Mouse (Mus musculus) hindbrain, embryonic 13.5 days (tissue): ENCODE measurements around the gene Olfr287. TPM values are rescaled to one million over a fixed set of nuclear protein-coding genes. Genes with fewer than 3 reads are reported as not detected.

Experiments used
- ATAC-seq: fragments of 200-750 bp; cut with Nextera tagmentation; 2 replicates; pipeline ENCODE4 v1.8.0; 2017; ENCODE audit warnings: moderate TSS enrichment; ENCODE audit not compliant: low FRiP score
- H3K27ac ChIP-seq: fragments of 300-500 bp; sonication (generic); 2 replicates; pipeline ENCODE4 v1.5.1; 2015; ENCODE audit warnings: inconsistent platforms, mild to moderate bottlenecking, moderate library complexity
- H3K27me3 ChIP-seq: fragments of 300-500 bp; sonication (generic); 2 replicates; pipeline ENCODE4 v1.6.1; 2015; ENCODE audit warnings: mild to moderate bottlenecking, inconsistent platforms
- H3K36me3 ChIP-seq: fragments of 300-500 bp; sonication (generic); 2 replicates; pipeline ENCODE4 v1.6.1; 2015; ENCODE audit warnings: mild to moderate bottlenecking, inconsistent platforms
- H3K4me1 ChIP-seq: fragments of 300-500 bp; sonication (generic); replicated peaks from 2 replicates; pipeline ENCODE4 v1.6.1; 2015; ENCODE audit warnings: inconsistent platforms
- H3K4me2 ChIP-seq: fragments of 300-500 bp; sonication (generic); 2 replicates; pipeline ENCODE4 v1.6.1; 2015; ENCODE audit warnings: inconsistent platforms, mild to moderate bottlenecking, moderate library complexity
- H3K4me3 ChIP-seq: fragments of 300-500 bp; sonication (generic); 2 replicates; pipeline ENCODE4 v1.5.1; 2015; ENCODE audit warnings: mild to moderate bottlenecking, inconsistent platforms
- H3K9ac ChIP-seq: fragments of 300-500 bp; sonication (generic); 2 replicates; pipeline ENCODE4 v1.6.1; 2015; ENCODE audit warnings: mild to moderate bottlenecking, inconsistent platforms
- H3K9me3 ChIP-seq: fragments of 300-500 bp; sonication (generic); 2 replicates; pipeline ENCODE4 v1.6.1; 2016; ENCODE audit warnings: inconsistent platforms
- WGBS: fragments of 180-500 bp; shearing (Covaris S2); methylation state at CpG from one replicate; pipeline ENCODE4 v1.1.7; 2015; 5-methylcytosine and 5-hydroxymethylcytosine counted together
- polyA plus RNA-seq: library from polyadenylated mRNA; unstranded; fragments of >200 nt; fragmentation: Nextera tagmentation; extraction: Ambion mirVana; gene quantifications from 2 replicates; pipeline ENCODE4 v1.2.1, GENCODE M21; 2015

Olfr287 gene
- polyA plus RNA-seq, 1 experiment from 2014 or later: not detected

DNA sequence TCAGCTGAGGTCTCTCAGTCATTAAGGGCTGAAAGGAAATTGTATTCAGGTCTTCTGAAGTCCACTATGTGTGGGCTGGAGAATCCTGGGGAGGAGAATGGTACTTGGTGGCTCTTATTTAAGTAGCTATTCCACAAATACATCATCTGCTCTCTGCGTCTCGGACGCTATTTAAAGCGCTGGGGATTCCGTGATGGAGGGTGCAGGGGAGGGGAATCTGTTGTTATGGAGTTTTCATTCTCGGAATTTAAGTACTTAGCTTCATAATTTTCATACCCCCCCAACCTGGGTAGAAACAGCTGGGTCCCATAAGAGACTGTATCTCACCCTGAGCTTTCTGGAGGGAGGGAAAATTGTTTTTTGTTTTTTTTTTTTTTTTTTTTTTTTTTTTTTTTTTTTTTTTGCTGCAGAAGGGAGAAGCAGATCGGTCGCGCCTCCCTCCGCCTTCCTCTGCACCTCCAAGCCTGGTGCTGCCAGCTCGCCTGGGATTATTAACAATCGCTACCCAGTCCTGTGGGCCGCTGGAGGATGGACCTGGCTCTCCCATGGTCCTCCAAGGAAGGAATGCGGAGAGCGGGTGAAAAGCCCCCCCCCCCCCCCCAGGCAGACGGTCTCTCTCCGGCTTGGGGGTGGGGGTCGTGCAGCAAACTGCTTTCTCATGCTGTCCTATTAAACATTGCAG is 53.8 kb downstream of the Olfr287 start, which contains the start of gene Ccdc184:
Gene Ccdc184 (plus strand): TSS at position 196 of the 682 bp plus-strand sequence.
- Histone ChIP-seq H3K4me3 (peak within 1 kb of the TSS; percentile 66), H3K9me3 (no peaks in the 10 kb centered on the region), H3K36me3 (no peaks in the 10 kb centered on the region), H3K4me1 (peaks cover 50% of the 10 kb centered on the region), H3K27me3 (peaks cover 43% of the 10 kb centered on the region), H3K4me2 (peak within 1 kb of the TSS; percentile 88), H3K27ac (peak within 1 kb of the TSS; percentile 95), H3K9ac (peak within 1 kb of the TSS; percentile 78)
- ATAC-seq: peak; percentile 75
- under 1% methylated on average over 16 of the region's 18 CpGs for WGBS

DNA sequence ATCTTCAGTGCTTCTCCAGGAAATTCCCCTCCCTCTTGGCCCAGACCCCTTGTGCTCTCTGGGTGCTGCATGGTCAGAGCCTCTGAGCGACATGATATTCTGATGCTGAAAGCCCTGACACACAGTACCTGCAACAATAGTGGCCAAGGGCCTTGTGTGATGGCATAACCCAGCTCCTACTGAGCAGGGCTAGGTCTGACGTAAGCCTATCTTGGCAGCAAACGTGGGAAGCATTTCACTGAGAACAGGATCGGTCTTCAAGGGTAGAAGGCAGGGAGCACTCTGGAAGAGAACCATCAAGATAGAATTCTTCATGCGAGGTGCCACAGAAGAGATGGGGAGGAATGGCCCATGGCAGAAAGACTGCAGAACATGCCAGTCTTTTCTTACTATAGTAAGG is 55.3 kb downstream of the Olfr287 start, which contains the start of gene Asb8:
Gene Asb8 (minus strand): TSS at position 101 of the 400 bp plus-strand sequence.
- Histone ChIP-seq H3K4me1 (peaks cover 34% of the 10 kb centered on the region), H3K9ac (no peak within 1 kb of the TSS), H3K27me3 (peaks cover 32% of the 10 kb centered on the region), H3K36me3 (no peaks in the 10 kb centered on the region), H3K4me2 (peak within 1 kb of the TSS; percentile 88; the same call in 1 of the 2 replicates), H3K9me3 (no peaks in the 10 kb centered on the region), H3K27ac (no peak within 1 kb of the TSS), H3K4me3 (no peak within 1 kb of the TSS)
- WGBS: 82% methylated on average over 5 of the region's 5 CpGs
- ATAC-seq: no peak

DNA sequence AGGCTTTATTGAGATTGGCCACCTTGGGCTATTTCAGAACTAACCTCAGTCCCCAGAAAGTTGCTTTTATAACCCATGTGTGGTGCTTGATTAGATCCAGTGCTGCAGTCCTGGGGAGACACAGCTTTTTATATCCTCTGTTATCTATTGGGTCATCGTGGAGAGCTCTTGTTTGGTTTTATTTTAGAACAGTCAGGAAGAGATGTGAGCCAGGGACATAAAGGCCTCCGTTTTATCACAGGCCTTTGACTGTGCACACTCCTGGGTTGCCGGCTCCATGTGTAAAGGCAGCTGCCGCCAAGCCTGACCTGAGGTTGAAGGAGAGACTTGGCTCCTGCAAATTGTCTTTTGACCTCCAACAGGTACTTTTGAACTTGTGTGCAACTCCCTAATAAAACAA is 58.3 kb downstream of the Olfr287 start:
- Histone ChIP-seq H3K4me1 (peaks cover 6% of the 10 kb centered on the region), H3K27ac (no peak overlapping the region), H3K4me3 (no peak overlapping the region), H3K27me3 (peaks cover 7% of the 10 kb centered on the region; the same call in 1 of the 2 replicates), H3K9me3 (no peaks in the 10 kb centered on the region), H3K9ac (no peak overlapping the region), H3K36me3 (no peaks in the 10 kb centered on the region), H3K4me2 (no peak overlapping the region)
- WGBS: 81% methylated on average over 4 of the region's 4 CpGs
- no peak for ATAC-seq

DNA sequence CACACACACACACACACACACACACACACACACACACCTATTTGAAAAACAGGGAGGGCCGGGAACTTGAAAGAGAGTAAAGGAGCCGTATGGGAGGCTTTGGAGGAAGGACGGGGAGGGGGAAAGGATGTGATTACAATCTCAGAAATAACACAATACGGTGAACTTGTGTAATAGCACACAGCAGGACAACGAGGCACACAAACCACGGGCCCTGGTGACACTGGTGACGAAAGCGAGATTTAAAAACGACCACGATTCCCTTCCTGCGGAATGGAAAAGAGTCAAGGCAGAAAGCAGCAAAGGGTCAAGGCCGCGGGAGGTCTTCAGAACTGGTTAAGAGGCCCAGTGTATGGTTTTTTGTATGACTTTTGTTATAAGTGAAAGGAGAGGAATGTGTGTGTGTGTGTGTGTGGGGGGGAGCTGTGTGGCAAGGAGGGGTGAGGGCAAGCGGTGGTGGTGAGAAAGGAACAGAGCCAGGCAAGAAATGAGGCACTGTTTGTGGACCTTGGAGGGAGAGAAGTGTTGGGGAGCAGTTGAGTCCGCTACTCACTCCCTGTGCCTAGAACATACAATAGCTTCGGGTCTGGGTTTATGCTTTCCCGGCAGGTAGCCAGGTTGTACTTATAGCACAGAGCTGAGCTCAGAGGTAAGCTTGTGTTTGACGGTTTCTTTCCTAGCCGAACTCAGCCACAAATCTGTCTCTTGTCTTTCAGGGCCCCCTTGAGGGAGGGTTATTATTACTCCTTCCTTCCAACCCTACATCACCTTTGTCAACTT is 59.6 kb downstream of the Olfr287 start:
- no peak for ATAC-seq
- no peak overlapping the region for H3K9ac ChIP-seq
- H3K9me3 ChIP-seq: no peaks in the 10 kb centered on the region
- H3K27me3 ChIP-seq: peaks cover 7% of the 10 kb centered on the region; the same call in 1 of the 2 replicates
- no peak overlapping the region for H3K4me3 ChIP-seq
- H3K27ac ChIP-seq: no peak overlapping the region
- 52% methylated on average over 19 of the region's 19 CpGs for whole genome bisulfite sequencing
- H3K4me2 ChIP-seq: no peak overlapping the region
- H3K4me1 ChIP-seq: no peaks in the 10 kb centered on the region
- no peaks in the 10 kb centered on the region for H3K36me3 ChIP-seq

DNA sequence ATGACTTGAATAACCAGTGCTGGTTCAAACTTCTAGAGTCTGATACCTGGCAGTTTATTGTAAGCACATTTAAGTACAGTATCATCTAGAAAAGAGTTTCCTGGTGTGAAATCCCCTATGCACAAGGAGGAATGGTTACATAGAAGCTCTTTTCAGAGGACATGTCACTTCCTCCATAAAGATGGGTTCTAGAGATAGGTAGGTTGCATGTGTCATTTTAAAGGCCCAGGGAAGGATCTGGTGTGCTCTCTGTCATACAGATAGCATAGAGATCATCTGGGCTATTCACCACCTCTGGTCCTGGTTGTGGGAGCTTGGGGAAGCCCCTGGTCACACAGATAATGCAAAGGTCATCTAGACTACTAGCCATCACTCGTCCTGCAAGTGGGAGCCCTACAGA is 63.6 kb downstream of the Olfr287 start:
- Histone ChIP-seq H3K4me3 (no peak overlapping the region), H3K27ac (no peak overlapping the region), H3K4me1 (no peaks in the 10 kb centered on the region), H3K9ac (no peak overlapping the region), H3K36me3 (no peaks in the 10 kb centered on the region), H3K27me3 (no peaks in the 10 kb centered on the region), H3K9me3 (no peaks in the 10 kb centered on the region), H3K4me2 (no peak overlapping the region)
- ATAC-seq: no peak
- 75% methylated on average over 1 of the region's 1 CpGs for WGBS

Other genes starting within 250 kb of the Olfr287 start
- 53.5 and 69.4 TPM in 2 replicates for gene Col2a1, start 216.4 kb downstream of the Olfr287 start, polyA plus RNA-seq
- gene Pfkm, start 128.5 kb downstream of the Olfr287 start, polyA plus RNA-seq: 70.1 and 70.2 TPM in 2 replicates
- 23.3 and 24.7 TPM in 2 replicates for gene Senp1, start 127.3 kb downstream of the Olfr287 start, polyA plus RNA-seq
- gene Asb8, start 55.4 kb downstream of the Olfr287 start, polyA plus RNA-seq: 52.9 and 59.4 TPM in 2 replicates
- gene Ccdc184, start 53.9 kb downstream of the Olfr287 start, polyA plus RNA-seq: 55.6 and 59.6 TPM in 2 replicates
- not detected in 2 replicates for gene Olfr288, start 25.5 kb downstream of the Olfr287 start, polyA plus RNA-seq
- gene Gm44579, start 79 bp downstream of the Olfr287 start, polyA plus RNA-seq: not detected in 2 replicates
- gene Olfr286, start 13.4 kb upstream of the Olfr287 start, polyA plus RNA-seq: not detected in 2 replicates
- not detected in 2 replicates for gene H1fnt, start 36.2 kb upstream of the Olfr287 start, polyA plus RNA-seq
- 5.9 and 7.3 TPM in 2 replicates for gene Zfp641, start 75.1 kb upstream of the Olfr287 start, polyA plus RNA-seq
- not detected in 2 replicates for gene Olfr285, start 96.3 kb upstream of the Olfr287 start, polyA plus RNA-seq
- not detected in 2 replicates for gene Olfr284, start 119.9 kb upstream of the Olfr287 start, polyA plus RNA-seq
- gene Olfr283, start 159.9 kb upstream of the Olfr287 start, polyA plus RNA-seq: not detected in 2 replicates
- gene Olfr282, start 210.2 kb upstream of the Olfr287 start, polyA plus RNA-seq: not detected in 2 replicates
- gene Olfr281, start 231.5 kb upstream of the Olfr287 start, polyA plus RNA-seq: not detected in 2 replicates
- gene OR5BS1P, start 248.8 kb upstream of the Olfr287 start, polyA plus RNA-seq: not detected in 2 replicates